Mouse (Mus musculus): ENCODE results near the gene Zscan21. TPM values are rescaled to one million over a fixed set of nuclear protein-coding genes. Genes with fewer than 3 reads are reported as not detected.
A peak's percentile ranks its signal among the peaks of the same experiment; 100 is the strongest.

Zscan21 gene
- total RNA-seq, 1 experiment from 2014 or later = 18.4 TPM

GRCm38 (mm10) chr5:138170936-138171561 lies 54.3 kb downstream of the Zscan21 start:
- ATAC-seq (replicated peaks in 1 of 2; ENCODE audit: insufficient read depth in 1 of 2, low FRiP score in 2 of 2, low TSS enrichment in 1 of 2, low read depth in 1 of 2, poor library complexity in 2 of 2, severe bottlenecking in 2 of 2) = peak; percentile 75

- ATAC-seq (replicated peaks in 1 of 2; ENCODE audit: insufficient read depth in 1 of 2, low FRiP score in 2 of 2, low TSS enrichment in 1 of 2, low read depth in 1 of 2, poor library complexity in 2 of 2, severe bottlenecking in 2 of 2) = peak; percentile 73 to 77
Measured at GRCm38 (mm10) chr5:138171695-138172491, 55.2 kb downstream of the Zscan21 start, which contains the start of the genes Ap4m1 and Mcm7. Gene Ap4m1, plus strand, starts transcription at chr5:138172002. Gene Mcm7, minus strand, starts transcription at chr5:138172422.

GRCm38 (mm10) chr5:138173217-138173616 lies 56.5 kb downstream of the Zscan21 start:
- no peak for ATAC-seq (replicated peaks in 1 of 2; ENCODE audit: insufficient read depth in 1 of 2, low FRiP score in 2 of 2, low TSS enrichment in 1 of 2, low read depth in 1 of 2, poor library complexity in 2 of 2, severe bottlenecking in 2 of 2)

Other genes starting within 250 kb of the Zscan21 start
- 3.7 and 17.8 TPM in 2 replicates for gene Pilrb2, start 245.1 kb upstream of the Zscan21 start, total RNA-seq (2017)
- not detected in 2 replicates for gene Cyp3a13, start 195.3 kb upstream of the Zscan21 start, total RNA-seq (2017)
- not detected in 2 replicates for gene Gjc3, start 153.8 kb upstream of the Zscan21 start, total RNA-seq (2017)
- not detected in 2 replicates for gene Azgp1, start 135.4 kb upstream of the Zscan21 start, total RNA-seq (2017)
- gene Smok3a, start 95.6 kb upstream of the Zscan21 start, total RNA-seq (2017) = not detected in 2 replicates
- gene Smok3b, start 95.5 kb upstream of the Zscan21 start, total RNA-seq (2017) = not detected in 2 replicates
- not detected in 2 replicates for gene Smok3c, start 63.7 kb upstream of the Zscan21 start, total RNA-seq (2017)
- 45.8 and 48.2 TPM in 2 replicates for gene Zkscan1, start 31.8 kb upstream of the Zscan21 start, total RNA-seq (2017)
- 14.4 and 16.0 TPM in 2 replicates for gene Zfp113, start 38.8 kb downstream of the Zscan21 start, total RNA-seq (2017)
- gene Cops6, start 44.2 kb downstream of the Zscan21 start, total RNA-seq (2017) = 32.6 and 52.6 TPM in 2 replicates
- gene Ap4m1, start 55.1 kb downstream of the Zscan21 start, total RNA-seq (2017) = 34.8 and 50.0 TPM in 2 replicates
- gene Mcm7, start 55.5 kb downstream of the Zscan21 start, total RNA-seq (2017) = 449 and 495 TPM in 2 replicates
- 30.3 and 40.9 TPM in 2 replicates for gene Taf6, start 70.5 kb downstream of the Zscan21 start, total RNA-seq (2017)
- gene Cnpy4, start 70.6 kb downstream of the Zscan21 start, total RNA-seq (2017) = 46.3 and 53.8 TPM in 2 replicates
- 2.8 and 3.5 TPM in 2 replicates for gene Mblac1, start 77.4 kb downstream of the Zscan21 start, total RNA-seq (2017)
- gene Nxpe5, start 109.0 kb downstream of the Zscan21 start, total RNA-seq (2017) = 6.4 and 8.7 TPM in 2 replicates
- gene Lamtor4, start 138.6 kb downstream of the Zscan21 start, total RNA-seq (2017) = 31.2 and 41.6 TPM in 2 replicates
- 34.1 and 38.8 TPM in 2 replicates for gene BC037034, start 147.1 kb downstream of the Zscan21 start, total RNA-seq (2017)
- gene Gal3st4, start 155.9 kb downstream of the Zscan21 start, total RNA-seq (2017) = 0.44 TPM in 1 of 2 replicates, not detected in the other
- gene Gm43720, start 163.1 kb downstream of the Zscan21 start, total RNA-seq (2017) = not detected in 2 replicates
- 5.8 and 7.1 TPM in 2 replicates for gene Gpc2, start 163.1 kb downstream of the Zscan21 start, total RNA-seq (2017)
- gene Stag3, start 163.3 kb downstream of the Zscan21 start, total RNA-seq (2017) = 8.7 and 25.5 TPM in 2 replicates
- 1.8 TPM in 1 of 2 replicates, not detected in the other for gene Pvrig, start 225.1 kb downstream of the Zscan21 start, total RNA-seq (2017)